Mouse (Mus musculus): Measurements from ENCODE around the gene Icam4.
"Not testable (repeated sequence)": the region's sequence is repeated elsewhere in the genome, so short reads cannot be mapped to it uniquely, and the experiment has no call there.

- TF ChIP-seq CTCF (IDR thresholded peaks at IDR 0.05; ENCODE audit: control insufficient read depth, insufficient read depth, insufficient replicate concordance, low read depth, low read length); POLR2A (IDR thresholded peaks at IDR 0.05; ENCODE audit: control insufficient read depth, low read depth, low read length): not testable (repeated sequence)
These were observed 15.6 kb downstream of the Icam4 start for GRCm38 (mm10) chr9:21044785-21045184.

Data from testis, adult 2 months (tissue).